Mouse (Mus musculus) spleen, postnatal 14 days (tissue): Measurements from ENCODE around the gene Eps8l1.

ENCODE experiments used
- DNase-seq, 2 experiments: peaks; one replicate each; pipeline ENCODE4 v3.0.0; 2021 to 2022; ENCODE audit warnings: low spot score in 2 of 2

Gene Eps8l1

DNA sequence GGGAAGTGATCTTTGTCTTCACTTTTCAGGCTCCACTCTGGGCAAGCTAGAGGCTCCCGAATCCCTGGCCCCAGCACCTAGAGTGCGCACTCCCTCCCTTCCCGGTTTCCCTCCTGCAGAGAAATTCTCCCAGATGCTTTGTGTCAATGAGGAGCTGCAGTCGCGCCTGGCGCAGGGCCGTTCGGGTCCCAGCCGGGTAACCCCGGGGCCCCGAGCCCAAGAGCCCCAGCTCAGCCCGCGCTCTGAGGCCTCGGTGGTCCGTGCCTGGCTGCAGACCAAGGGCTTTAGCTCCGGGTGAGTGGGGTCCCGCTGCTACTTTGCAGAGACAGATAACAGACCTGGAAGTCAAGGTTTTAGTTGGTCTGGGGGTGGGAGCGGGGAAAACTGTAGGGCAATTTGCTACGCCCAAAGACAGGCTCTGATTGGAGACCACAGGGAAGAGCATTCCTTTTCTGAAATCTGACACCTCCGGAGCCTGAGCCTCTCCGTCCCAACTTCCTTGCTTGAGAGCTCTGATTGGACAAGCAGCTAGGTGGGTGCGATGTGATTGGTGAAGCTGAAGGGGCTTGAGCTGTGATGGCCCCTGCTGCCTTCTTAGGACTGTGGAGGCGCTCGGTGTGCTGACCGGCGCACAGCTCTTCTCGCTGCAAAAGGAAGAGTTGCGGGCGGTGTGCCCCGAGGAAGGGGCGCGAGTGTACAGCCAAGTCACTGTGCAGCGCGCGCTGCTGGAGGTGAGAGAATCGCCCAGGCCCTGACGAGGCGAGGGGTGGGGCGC lies 17.7 kb downstream of the Eps8l1 start:
- no peak for DNase-seq

DNA sequence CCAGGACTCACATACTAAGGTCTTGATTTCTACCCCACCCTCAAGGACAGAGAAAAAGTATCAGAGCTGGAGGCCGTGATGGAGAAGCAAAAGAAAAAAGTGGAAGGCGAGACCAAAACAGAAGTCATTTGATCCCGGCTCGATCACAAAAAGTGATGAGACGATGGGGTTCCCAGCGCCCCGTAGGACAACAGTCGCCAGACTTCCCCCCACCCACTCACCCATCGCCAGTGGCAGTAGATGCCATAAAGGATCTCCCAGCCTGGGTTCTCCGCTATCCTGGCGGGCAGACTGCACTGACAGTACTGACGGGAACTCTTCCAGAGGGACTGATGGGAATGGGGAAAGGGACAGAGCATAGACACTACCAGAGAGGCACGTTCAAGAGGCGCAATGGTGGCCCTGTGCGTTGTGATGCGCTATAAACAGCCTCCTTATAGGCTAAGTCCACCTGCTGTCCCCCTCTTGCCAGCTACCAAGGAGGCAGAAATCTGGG lies 18.4 kb downstream of the Eps8l1 start:
- DNase-seq, result no peak

DNA sequence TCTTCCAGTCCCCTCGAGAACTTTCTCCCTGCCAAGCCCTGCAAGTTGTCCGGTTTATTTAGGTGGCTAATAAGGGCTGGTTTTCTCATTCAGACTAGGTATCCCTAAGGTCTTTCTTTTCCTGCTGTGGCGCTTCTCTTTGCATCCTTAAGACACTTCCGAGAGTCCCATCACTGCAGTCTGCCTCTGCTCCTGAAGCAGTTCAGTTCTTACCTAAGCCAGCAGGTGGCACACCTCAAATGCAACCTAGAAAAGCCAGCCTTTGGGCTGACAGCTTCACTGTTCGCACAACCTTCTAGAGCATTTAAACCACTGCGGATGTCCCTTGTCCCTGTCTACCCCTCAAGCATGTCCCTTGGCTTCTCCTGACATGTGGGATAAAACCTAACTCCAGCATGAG lies 19.2 kb downstream of the Eps8l1 start:
- DNase-seq, result no peak

- no peak for DNase-seq
Measured at GRCm38 (mm10) chr7:4482281-4482680, 21.8 kb downstream of the Eps8l1 start.

DNA sequence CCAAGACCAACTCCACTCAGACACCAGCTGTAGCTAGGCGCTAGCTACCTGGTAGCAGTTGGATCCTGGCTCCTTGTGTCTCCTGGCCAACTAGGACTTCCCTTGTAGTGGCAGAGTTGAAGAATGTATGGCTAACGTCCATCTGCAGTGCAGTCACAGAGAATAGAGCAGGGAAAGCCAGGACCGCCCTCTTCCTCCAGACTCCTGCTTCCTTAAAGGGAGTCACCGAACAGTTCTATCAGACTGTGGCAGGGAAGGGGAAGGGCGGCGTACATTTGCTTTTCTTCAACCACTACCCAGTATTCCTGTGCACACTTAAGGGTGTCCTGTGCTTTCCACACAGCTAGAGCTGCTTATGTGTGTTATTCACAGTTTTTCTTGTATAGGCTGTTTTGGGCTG lies 30.8 kb downstream of the Eps8l1 start:
- DNase-seq, result no peak

DNA sequence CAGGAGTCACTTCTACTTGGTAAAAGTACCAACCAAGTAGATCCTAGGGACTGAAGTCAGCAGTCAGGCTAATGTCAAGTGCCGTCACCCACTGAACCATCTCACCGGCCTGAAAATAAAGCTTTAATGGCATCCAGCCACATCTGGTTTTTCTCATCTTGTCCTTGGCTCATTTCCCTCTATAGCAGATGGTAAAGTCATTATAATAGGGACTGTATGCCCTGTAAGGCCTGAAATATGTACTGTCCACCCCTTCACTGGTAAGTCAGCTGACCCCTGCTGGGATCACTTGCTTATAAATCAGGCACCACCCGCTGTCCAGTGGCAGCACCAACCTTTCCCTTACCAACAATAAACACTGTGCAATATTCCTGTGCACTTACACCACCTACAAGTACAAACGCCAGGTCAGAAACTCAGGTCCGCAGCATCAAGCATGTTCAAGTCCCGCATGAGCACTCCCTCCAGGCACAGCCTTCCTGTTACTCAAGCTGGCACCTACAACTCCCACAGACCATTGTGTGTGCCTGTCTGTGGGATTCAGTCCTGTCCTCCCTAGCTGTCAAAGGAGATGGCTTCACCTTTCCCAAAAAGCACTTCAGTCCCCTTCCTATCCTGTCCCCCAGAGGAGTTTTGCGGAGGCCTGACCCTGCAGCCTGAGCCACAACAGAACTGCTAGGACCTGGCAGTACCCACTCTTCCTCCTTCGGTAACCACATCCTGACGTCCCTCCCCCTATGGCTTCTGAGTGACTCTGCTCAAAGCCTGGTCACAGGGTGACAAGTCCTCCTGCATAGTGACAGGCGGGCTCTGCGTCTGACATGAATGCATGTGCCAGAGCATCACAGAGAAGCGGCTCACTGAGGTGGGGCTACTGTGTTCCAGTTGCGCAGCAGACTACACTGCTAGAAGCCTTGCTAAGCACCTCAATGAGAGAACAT lies 32.1 kb downstream of the Eps8l1 start:
- DNase-seq, result no peak

DNA sequence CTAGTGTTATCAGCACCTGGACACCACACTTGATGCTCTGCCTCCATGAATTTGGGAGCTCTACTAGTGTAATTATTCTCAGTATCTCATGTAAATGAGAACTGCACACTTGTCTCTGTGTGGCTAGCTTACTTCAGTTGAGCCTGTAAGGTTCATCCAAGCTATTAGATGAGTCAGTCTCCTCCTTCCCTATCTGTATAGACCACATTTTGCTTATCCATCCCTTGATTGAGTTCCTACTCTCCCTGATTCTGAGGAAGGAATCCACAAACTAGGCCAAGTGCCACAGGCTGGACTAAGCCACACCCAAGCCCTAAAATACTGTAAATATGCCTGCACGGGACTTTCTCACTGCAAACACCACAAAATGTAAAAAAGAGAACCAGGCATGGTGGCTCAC lies 33.5 kb downstream of the Eps8l1 start:
- no peak for DNase-seq

DNA sequence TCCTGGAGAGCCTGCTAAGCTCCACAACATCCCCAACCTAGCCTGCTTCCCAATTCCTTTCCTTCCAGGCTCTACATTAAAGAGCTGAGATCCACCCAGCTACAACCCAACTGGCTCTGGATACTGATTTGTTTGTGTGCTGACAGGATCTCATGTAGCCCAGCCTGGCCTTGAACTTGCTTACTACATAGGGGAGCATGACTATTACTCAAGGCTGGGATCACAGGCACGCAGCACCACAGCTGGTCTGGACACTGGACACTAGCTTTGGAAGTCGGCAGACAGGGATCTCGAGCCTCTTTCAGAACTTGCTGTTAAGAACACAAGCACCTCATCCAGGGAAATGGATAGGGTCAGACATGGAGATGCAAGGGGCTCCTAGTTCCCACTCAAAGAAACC lies 36.0 kb downstream of the Eps8l1 start:
- no peak for DNase-seq

- no peak for DNase-seq
Measured at GRCm38 (mm10) chr7:4497271-4497903, 36.9 kb downstream of the Eps8l1 start.

DNA sequence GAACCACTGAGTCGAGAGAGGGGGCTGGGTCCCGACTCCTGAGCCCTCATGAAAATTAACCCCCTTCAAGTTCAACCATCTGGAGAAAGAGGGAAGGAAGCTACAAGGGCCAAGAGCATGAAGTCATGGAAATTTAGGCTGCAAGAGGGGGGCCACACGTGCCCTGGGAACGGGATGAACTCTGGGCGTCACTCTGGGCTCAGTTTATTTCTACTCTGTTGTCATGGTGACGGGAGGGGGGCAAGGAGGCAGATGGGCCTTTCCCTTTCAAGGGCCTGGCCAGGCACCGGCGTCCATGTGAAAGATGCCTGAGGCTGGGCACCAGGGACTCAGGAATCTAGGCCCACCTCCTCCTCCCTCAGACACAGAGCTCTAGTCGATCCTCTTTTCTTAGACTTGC lies 37.8 kb downstream of the Eps8l1 start:
- DNase-seq, result no peak

GRCm38 (mm10) chr7:4499034-4499433 lies 38.6 kb downstream of the Eps8l1 start:
- no peak for DNase-seq

- DNase-seq, result peak; percentile 42 to 44
Measured at GRCm38 (mm10) chr7:4500892-4501471, 40.5 kb downstream of the Eps8l1 start.

GRCm38 (mm10) chr7:4501558-4502397 lies 41.3 kb downstream of the Eps8l1 start, which contains the start of gene Ppp1r12c:
Gene Ppp1r12c (minus strand): TSS chr7:4501680.
- peak; percentile 92 to 96 for DNase-seq

DNA sequence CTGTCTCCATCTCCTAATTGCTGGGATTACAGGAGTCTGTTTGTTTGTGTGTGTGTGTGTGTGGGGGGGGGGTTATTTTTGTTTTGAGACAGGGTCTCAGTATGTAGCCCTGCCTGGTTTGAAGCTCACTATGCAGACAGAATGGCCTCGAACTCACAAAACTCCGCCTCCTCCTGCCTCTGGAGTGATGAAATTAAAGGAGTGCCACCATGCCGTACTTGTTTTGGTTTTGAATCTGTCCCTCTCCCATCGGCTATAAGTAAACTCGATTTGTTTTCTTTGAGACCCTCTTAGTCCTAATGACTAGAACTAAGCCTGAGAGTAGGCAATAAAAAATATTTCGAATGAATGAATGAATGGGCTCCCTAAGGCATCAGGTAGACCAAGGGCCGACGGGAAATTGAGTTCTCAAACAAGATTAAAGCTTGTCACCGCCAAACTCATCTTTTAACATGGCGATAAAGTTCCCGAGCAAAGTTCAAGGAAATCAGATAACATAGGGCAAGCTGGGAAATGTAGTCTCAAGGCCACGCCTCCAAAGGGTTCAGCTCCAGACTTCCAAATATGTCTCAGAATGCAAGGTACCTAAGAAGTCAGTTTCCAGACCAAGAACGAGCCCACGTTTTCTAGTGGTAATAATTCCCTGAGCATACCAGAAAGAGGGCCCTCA lies 42.1 kb downstream of the Eps8l1 start:
- DNase-seq, result no peak

DNA sequence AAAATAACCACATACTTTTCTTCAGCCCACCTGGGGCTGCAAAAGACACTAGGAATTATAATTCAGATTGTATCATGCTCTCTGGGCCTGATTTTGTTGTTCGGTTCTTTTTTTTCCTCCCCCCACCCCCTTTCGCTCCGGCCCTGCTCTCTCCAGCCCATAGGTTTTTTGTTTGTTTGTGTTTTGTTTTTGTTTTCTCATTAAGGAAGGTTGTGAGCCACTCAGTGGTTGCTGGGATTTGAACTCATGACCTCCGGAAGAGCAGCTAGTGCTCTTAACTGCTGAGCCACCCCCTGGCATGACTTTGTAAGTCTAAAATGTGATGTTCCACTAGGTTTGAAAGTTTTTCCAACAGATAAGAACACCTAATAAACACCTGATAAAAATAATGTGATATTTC lies 42.6 kb downstream of the Eps8l1 start:
- DNase-seq, result no peak

DNA sequence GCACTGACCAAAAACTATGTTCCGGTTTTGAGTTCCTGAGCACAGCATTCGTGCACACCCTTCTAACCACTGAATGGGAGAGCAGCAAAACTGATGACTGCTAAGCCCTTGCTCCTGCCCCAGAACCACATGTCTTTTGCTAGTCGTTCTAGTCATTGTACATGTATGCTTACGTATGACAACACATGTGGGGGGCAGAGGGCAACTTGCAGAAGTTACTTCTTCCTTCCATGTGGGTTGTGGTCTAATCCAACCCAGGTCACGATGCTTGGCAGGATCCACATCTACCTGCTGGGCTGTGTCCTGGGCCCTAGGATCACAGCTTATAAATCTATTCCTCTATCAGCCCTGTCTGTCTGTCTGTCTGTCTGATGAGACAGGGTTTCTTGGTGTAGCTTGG lies 43.4 kb downstream of the Eps8l1 start:
- DNase-seq, result no peak

GRCm38 (mm10) chr7:4504646-4505435 lies 44.4 kb downstream of the Eps8l1 start:
- no peak for DNase-seq

GRCm38 (mm10) chr7:4507220-4507619 lies 46.7 kb downstream of the Eps8l1 start:
- no peak for DNase-seq

DNA sequence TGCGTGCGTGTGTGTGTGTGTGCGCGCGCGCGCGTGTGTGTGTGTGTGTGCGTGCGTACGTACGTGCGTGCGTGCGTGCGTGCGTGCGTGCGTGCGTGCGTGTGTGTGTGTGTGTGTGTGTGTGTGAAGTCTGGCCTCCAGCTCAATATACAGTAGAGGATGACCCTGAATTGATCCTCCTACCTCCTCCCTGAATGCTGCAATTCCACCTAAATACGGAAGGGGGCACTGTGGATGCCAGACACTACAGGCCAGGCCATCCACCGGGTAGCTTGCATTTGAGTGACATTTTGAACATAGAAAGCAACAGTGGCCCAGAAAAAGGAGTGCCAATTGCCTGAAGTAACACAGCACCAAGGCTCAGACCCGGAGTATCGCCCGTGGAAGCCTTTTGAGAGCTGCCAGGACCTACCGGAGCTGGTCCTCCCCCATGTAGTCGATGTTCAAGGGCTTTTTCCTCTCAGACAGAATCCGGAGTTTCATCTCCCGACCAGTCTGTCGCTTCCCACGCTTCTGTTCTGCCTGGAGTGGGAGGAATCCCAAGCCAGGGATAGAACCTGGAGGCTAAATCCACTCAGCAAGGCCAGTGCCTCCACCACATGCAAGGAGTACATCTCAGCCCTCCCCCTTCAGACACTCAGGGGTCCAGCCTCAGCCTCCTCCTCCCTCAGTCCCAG lies 47.7 kb downstream of the Eps8l1 start:
- DNase-seq, result no peak
